Comparison of ENCODE assay signal across 8 mouse cellular contexts in the genomic region with DNA sequence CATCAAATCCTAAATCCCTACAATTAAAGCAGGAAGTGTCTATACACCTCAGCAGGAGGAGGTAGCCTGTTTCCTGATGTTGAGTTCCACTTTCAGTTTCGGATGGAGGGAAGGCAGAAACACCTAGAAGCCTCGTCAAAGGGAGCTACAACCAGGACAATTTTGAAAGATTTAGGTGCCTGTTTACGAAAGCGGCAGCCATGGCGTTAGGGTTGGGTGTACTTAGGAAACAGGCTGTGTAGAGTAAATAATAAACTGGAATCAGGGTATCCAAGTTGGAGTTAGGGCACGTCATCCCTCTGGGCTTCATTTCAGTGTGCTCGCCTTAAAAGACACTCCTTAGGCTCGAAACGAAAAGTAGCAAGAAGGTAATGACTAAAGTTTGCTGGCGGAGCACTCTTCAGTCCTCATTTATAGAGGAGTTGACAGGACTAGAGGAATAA. TPM values are rescaled to one million over a fixed set of nuclear protein-coding genes. Genes with fewer than 3 reads are reported as not detected.
DNase-seq lines count a peak whose midpoint lies in the region; ATAC-seq lines count a peak whose summit lies in the region.

No protein-coding gene starts in this region.

- H3K27ac ChIP-seq in heart, embryonic 12.5 days (ENCODE audit: poor library complexity, severe bottlenecking) = peak overlapping the region; percentile 90

- intact Hi-C loops in heart, postnatal 25 days (cut with DNase I) = no loop called here

- no peaks in the 10 kb centered on the region for H3K27me3 ChIP-seq in heart, embryonic 12.5 days (replicated peaks)

- 2% methylated on average over 10 of the region's 10 CpGs for WGBS in heart, embryonic 12.5 days

- peak; percentile 19; the same call in 1 of the 2 replicates for ATAC-seq in heart, embryonic 12.5 days (ENCODE audit: insufficient number of reproducible peaks, low FRiP score)

- H3K9me3 ChIP-seq in heart, embryonic 12.5 days (replicated peaks) = no peaks in the 10 kb centered on the region

- peak overlapping the region; percentile 84 for H3K9ac ChIP-seq in heart, embryonic 12.5 days

- DNase-seq in heart, adult 11 months = peak; percentile 90
- DNase-seq in heart, postnatal 25 days (ENCODE audit: low spot score) = no peak
- DNase-seq in c-Kit-negative CD71-positive TER-119-positive erythroid progenitor cells, embryonic 14.5 days (ENCODE audit: low read depth, low spot score) = peak; percentile 26
- peak; percentile 13 to 21 for DNase-seq in kidney, postnatal 36 days
- DNase-seq in mesoderm, embryonic 11.5 days (ENCODE audit: low read depth, low spot score) = peak; percentile 8
- peak; percentile 11 to 22 for DNase-seq in thymus, postnatal 10 days (ENCODE audit: low spot score in 2 of 2)
- DNase-seq in frontal cortex, adult 2 months (ENCODE audit: extremely low spot score in 1 of 2, low spot score in 1 of 2) = no peak

- H3K4me3 ChIP-seq in heart, embryonic 12.5 days = peak overlapping the region; percentile 66

- peaks cover 20% of the 10 kb centered on the region for H3K4me1 ChIP-seq in heart, embryonic 12.5 days (replicated peaks)

- peak overlapping the region; percentile 83 for H3K4me2 ChIP-seq in heart, embryonic 12.5 days

- H3K36me3 ChIP-seq in heart, embryonic 12.5 days = peaks cover 31% of the 10 kb centered on the region

RNA-seq across cellular contexts. Expression of a gene that starts 0.7 kb away (rescaled TPM):
- 10 to 100 TPM; 33.3 to 35.5 TPM for total RNA-seq in heart, postnatal 25 days (2021)
- 151 and 162 TPM in 2 replicates for polyA plus RNA-seq in heart, embryonic 12.5 days (2016; fragmentation: Nextera tagmentation; extraction: Ambion mirVana)
- 42.0 and 43.7 TPM in 2 replicates for polyA plus RNA-seq in frontal cortex, adult 2 months (2012; rRNA removed)

RNA-seq across cellular contexts. Expression of a gene that starts 12.6 kb away (rescaled TPM):
- not detected for total RNA-seq in heart, postnatal 25 days (2021)
- polyA plus RNA-seq in heart, embryonic 12.5 days (2016; fragmentation: Nextera tagmentation; extraction: Ambion mirVana) = 0.14 TPM in 1 of 2 replicates, not detected in the other
- polyA plus RNA-seq in frontal cortex, adult 2 months (2012; rRNA removed) = 0.08 TPM in 1 of 2 replicates, not detected in the other

RNA-seq across cellular contexts. Expression of a gene that starts 42.9 kb away (rescaled TPM):
- 1 to 10 TPM; 1.3 to 2.7 TPM for total RNA-seq in heart, postnatal 25 days (2021)
- 6.2 and 6.7 TPM in 2 replicates for polyA plus RNA-seq in heart, embryonic 12.5 days (2016; fragmentation: Nextera tagmentation; extraction: Ambion mirVana)
- 6.7 and 7.1 TPM in 2 replicates for polyA plus RNA-seq in frontal cortex, adult 2 months (2012; rRNA removed)

RNA-seq across cellular contexts. Expression of a gene that starts 59.6 kb away (rescaled TPM):
- not detected for total RNA-seq in heart, postnatal 25 days (2021)
- polyA plus RNA-seq in heart, embryonic 12.5 days (2016; fragmentation: Nextera tagmentation; extraction: Ambion mirVana) = not detected in 2 replicates
- 0.10 TPM in 1 of 2 replicates, not detected in the other for polyA plus RNA-seq in frontal cortex, adult 2 months (2012; rRNA removed)

Comparison
In these comparisons a context has a peak if more than half of its experiments do, and no peak if none do; other contexts are left out.
1. DNase-seq: peak in heart, adult 11 months (single experiment), c-Kit-negative CD71-positive TER-119-positive erythroid progenitor cells, embryonic 14.5 days (single experiment), kidney, postnatal 36 days (2 of 2), mesoderm, embryonic 11.5 days (single experiment) and thymus, postnatal 10 days (2 of 2); none in heart, postnatal 25 days (single experiment) and frontal cortex, adult 2 months (0 of 2).